Mouse (Mus musculus) lung, adult 2 months (tissue): ENCODE results near the gene Nr1h2.

ENCODE experiments used
- CTCF ChIP-seq: fragments of 200-500 bp; IDR thresholded peaks from 2 replicates; pipeline ENCODE4 v1.5.1; 2011; ENCODE audit warnings: mild to moderate bottlenecking, low read length, control low read depth; ENCODE audit not compliant: insufficient read depth
- POLR2A ChIP-seq: fragments of 200-500 bp; IDR thresholded peaks from 2 replicates; pipeline ENCODE4 v1.6.1; 2011; ENCODE audit warnings: low read depth, mild to moderate bottlenecking, control low read depth, low read length, borderline replicate concordance; ENCODE audit errors: extremely low read depth

DNA sequence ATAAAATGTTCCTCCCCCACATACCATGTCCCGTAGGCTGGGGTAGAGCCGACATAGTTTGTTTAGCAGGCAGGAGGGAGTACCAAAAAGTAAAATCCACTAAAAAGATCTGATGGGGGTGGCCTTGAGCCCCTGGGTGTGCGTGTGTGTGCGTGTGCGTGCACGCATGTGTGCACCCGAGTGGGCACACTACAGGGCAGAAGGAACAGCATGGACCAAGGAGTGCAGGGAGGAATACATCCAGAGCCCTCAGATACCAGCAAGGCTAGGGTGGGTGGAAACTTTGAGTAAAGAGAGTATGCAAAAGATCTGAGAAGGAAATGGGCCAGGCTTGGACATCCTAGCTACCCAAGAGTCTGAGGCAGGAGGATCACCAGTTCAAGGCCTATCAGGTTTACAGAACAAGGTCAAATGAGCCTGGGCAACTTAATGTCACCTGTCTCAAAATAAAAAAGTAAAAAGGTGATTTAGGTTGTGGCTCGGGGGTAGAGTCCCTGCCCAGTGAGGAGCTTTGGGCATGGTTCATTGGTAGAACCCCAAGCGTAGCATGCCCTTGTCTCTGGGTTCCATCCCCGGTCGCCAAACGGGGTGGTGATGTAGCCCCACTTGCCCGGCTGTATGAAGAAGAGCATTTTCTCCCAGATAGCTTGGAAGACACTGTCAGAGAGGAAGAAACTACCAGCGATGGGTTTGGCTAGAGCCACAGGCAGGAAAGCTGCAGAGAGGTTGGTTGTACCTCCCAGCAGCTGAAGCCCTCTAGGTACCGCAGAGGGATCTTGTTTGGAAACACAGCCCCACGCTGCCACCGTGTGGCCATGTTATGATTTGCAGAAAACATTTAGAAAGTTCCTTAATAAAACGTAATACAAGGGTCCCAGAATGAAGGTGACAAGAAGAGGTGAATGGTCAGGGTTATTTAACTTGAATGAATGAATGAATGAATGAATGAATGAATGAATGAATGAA, 7.0 kb upstream of the Nr1h2 start:
- TF ChIP-seq CTCF, result peak; percentile 88
- TF ChIP-seq POLR2A, result no peak
